In the genomic region with DNA sequence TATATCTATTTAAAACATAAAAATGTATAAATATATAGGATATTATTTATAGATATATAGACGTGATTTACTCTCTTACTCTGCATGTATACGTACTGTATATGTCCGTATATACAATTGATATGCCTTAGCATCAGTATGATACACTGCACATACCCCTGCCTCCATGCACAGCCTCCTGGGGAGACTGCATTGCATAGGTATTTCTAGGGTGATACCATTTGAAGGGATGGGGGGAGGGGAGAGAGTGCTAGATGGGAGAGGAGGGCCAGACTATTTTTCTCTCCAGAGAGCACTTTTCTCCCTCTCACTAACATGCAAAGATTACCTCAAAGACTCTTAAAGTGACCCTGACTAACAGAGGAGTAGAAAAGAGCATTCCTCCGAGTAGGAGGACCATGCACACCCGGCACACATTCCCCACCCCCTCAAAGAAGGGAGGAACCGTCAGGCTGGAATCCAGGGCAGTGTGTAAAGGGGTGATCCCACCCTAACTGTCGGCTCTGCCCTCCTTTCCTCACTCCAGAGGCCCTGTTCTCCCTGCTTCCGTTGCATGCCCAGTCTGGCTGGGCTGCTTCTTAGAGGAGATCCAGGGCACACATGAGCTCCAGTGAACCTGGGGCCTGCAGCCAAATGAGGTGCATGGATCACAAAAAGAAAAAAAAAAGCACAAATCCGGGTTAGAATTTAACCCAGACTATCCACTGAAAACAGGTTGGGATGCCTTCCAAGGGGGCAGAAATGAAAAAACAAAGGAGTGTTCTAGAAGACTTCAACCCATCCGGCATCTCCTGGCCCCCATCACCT, we compare ENCODE assay signal across 9 mouse cellular contexts. TPM values are rescaled to one million over a fixed set of nuclear protein-coding genes. Genes with fewer than 3 reads are reported as not detected.
DNase-seq lines count a peak whose midpoint lies in the region; ATAC-seq lines count a peak whose summit lies in the region.
"Had no signal": no experiment of that assay in that cellular context is flagged by ENCODE, and none has a peak within 500 bp of the region (broad histone marks: within the 10 kb centered on the region; RNA-seq: fewer than 3 reads in every experiment).

No protein-coding gene starts in this region.

- H3K36me3 ChIP-seq in embryonic facial prominence, embryonic 15.5 days = peaks cover 17% of the 10 kb centered on the region
- H3K36me3 ChIP-seq in kidney, embryonic 15.5 days = peaks cover 15% of the 10 kb centered on the region
- H3K36me3 ChIP-seq: liver, embryonic 15.5 days had no signal

- H3K27me3 ChIP-seq in embryonic facial prominence, embryonic 15.5 days = no peaks in the 10 kb centered on the region
- H3K27me3 ChIP-seq in kidney, embryonic 15.5 days = no peaks in the 10 kb centered on the region
- H3K27me3 ChIP-seq: liver, embryonic 15.5 days had no signal

- peak; percentile 49 for ATAC-seq in embryonic facial prominence, embryonic 15.5 days (ENCODE audit: insufficient number of reproducible peaks, low FRiP score, low TSS enrichment, low read depth)
- ATAC-seq in kidney, embryonic 15.5 days (replicated peaks; ENCODE audit: low FRiP score) = peak; percentile 55

- peaks cover 17% of the 10 kb centered on the region for H3K4me1 ChIP-seq in embryonic facial prominence, embryonic 15.5 days
- H3K4me1 ChIP-seq in kidney, embryonic 15.5 days = peaks cover 25% of the 10 kb centered on the region
- H3K4me1 ChIP-seq: liver, embryonic 15.5 days had no signal

- peak; percentile 61 for DNase-seq in R1 (ENCODE audit: low read depth, low spot score)
- DNase-seq in lung, postnatal 4 days = peak; percentile 30 to 82
- DNase-seq in ovary, postnatal 10 days (ENCODE audit: low spot score) = no peak
- DNase-seq in cerebellum, adult 9-11 months = no peak
- no peak for DNase-seq in embryo, embryonic 10.5 days (ENCODE audit: low spot score)
- DNase-seq: adrenal gland, postnatal 10 days had no signal

- no peaks in the 10 kb centered on the region; the same call in 1 of the 2 replicates for H3K9me3 ChIP-seq in embryonic facial prominence, embryonic 15.5 days (replicated peaks)
- H3K9me3 ChIP-seq in kidney, embryonic 15.5 days (replicated peaks) = no peaks in the 10 kb centered on the region
- H3K9me3 ChIP-seq: liver, embryonic 15.5 days had no signal

- H3K9ac ChIP-seq in embryonic facial prominence, embryonic 15.5 days = no peak overlapping the region
- no peak overlapping the region; the same call in 1 of the 2 replicates for H3K9ac ChIP-seq in kidney, embryonic 15.5 days
- H3K9ac ChIP-seq: liver, embryonic 15.5 days had no signal

- no peak overlapping the region for H3K4me3 ChIP-seq in embryonic facial prominence, embryonic 15.5 days (replicated peaks)
- H3K4me3 ChIP-seq in kidney, embryonic 15.5 days (replicated peaks) = no peak overlapping the region
- H3K4me3 ChIP-seq: liver, embryonic 15.5 days had no signal

- H3K4me2 ChIP-seq in embryonic facial prominence, embryonic 15.5 days (replicated peaks) = 0 out of 2 replicates have a peak overlapping the region, but pooled peaks have one; percentile 2
- no peak overlapping the region for H3K4me2 ChIP-seq in kidney, embryonic 15.5 days
- H3K4me2 ChIP-seq: liver, embryonic 15.5 days had no signal

- WGBS in embryonic facial prominence, embryonic 15.5 days = 25% methylated on average over 10 of the region's 10 CpGs
- 20% methylated on average over 10 of the region's 10 CpGs for WGBS in kidney, embryonic 15.5 days

- H3K27ac ChIP-seq in embryonic facial prominence, embryonic 15.5 days (replicated peaks) = peak overlapping the region; percentile 65
- H3K27ac ChIP-seq in kidney, embryonic 15.5 days = peak overlapping the region; percentile 63
- H3K27ac ChIP-seq: liver, embryonic 15.5 days had no signal

RNA-seq across cellular contexts. Expression of gene Syt13, which starts 52.3 kb away (rescaled TPM):
- 6.2 TPM in 2 replicates for polyA plus RNA-seq in embryonic facial prominence, embryonic 15.5 days (2015; fragmentation: Nextera tagmentation; extraction: Ambion mirVana)
- polyA plus RNA-seq in kidney, embryonic 15.5 days (2015; fragmentation: Nextera tagmentation; extraction: Ambion mirVana) = 4.4 and 6.5 TPM in 2 replicates

Comparison
In these comparisons a context has a peak if more than half of its experiments do, and no peak if none do; other contexts are left out.
1. DNase-seq: peak in R1 (single experiment) and lung, postnatal 4 days (2 of 2); none in ovary, postnatal 10 days (single experiment), cerebellum, adult 9-11 months (single experiment) and embryo, embryonic 10.5 days (single experiment).